Mouse (Mus musculus) C2C12 (cell line): Measurements from ENCODE around the gene Ckm. TPM values are rescaled to one million over a fixed set of nuclear protein-coding genes. Genes with fewer than 3 reads are reported as not detected.

ENCODE experiments used
- H3K27me3 ChIP-seq: one replicate; pipeline ENCODE4 v1.6.1; 2011; ENCODE audit not compliant: control insufficient read depth, insufficient read depth, insufficient read length
- H3K36me3 ChIP-seq: one replicate; pipeline ENCODE4 v1.6.1; 2011; ENCODE audit not compliant: control insufficient read depth, insufficient read depth
- H3K4me3 ChIP-seq: one replicate; pipeline ENCODE4 v1.5.1; 2011; ENCODE audit warnings: mild to moderate bottlenecking, control low read depth; ENCODE audit not compliant: poor library complexity, insufficient read depth, severe bottlenecking
- H3K79me2 ChIP-seq: one replicate; pipeline ENCODE4 v1.6.1; 2011; ENCODE audit not compliant: control insufficient read depth, insufficient read depth
- H3K79me3 ChIP-seq: one replicate; pipeline ENCODE4 v1.6.1; 2011; ENCODE audit warnings: low read depth, control low read depth
- H3ac ChIP-seq: one replicate; pipeline ENCODE3; 2011; ENCODE audit warnings: low read depth; ENCODE audit not compliant: control insufficient read depth, insufficient read length
- CEBPB ChIP-seq: IDR thresholded peaks from one replicate; pipeline ENCODE4 v1.6.1; 2011; ENCODE audit warnings: low read depth, mild to moderate bottlenecking, control low read depth, moderate library complexity
- CTCF ChIP-seq: IDR thresholded peaks from one replicate; pipeline ENCODE4 v1.5.1; 2011; ENCODE audit not compliant: control insufficient read depth, insufficient read depth, insufficient read length
- FOSL1 ChIP-seq: IDR thresholded peaks from one replicate; pipeline ENCODE4 v1.8.0; 2011; ENCODE audit warnings: mild to moderate bottlenecking, low read length; ENCODE audit not compliant: poor library complexity, insufficient read depth, severe bottlenecking
- MAX ChIP-seq: IDR thresholded peaks from one replicate; pipeline ENCODE4 v1.6.1; 2011; ENCODE audit warnings: mild to moderate bottlenecking, control low read depth
- MYOD1 ChIP-seq: IDR thresholded peaks from one replicate; pipeline ENCODE4 v1.6.1; 2011; ENCODE audit warnings: low read depth; ENCODE audit not compliant: control insufficient read depth, insufficient read length
- MYOG ChIP-seq: IDR thresholded peaks from one replicate; pipeline ENCODE4 v1.6.1; 2011; ENCODE audit not compliant: control insufficient read depth, insufficient read length; ENCODE audit errors: extremely low read depth
- USF1 ChIP-seq: IDR thresholded peaks from one replicate; pipeline ENCODE4 v1.6.1; 2011; ENCODE audit warnings: low read depth, mild to moderate bottlenecking, control low read depth, moderate library complexity
- microRNA-seq: library from miRNA; unstranded; fragments of <30 nt; microRNA quantifications from one replicate; pipeline ENCODE4, GENCODE M21; 2019; ENCODE audit warnings: borderline microRNAs expressed
- polyA plus RNA-seq: library from polyadenylated mRNA; unstranded; fragments of >200 nt; fragmentation: generic; extraction: Trizol; gene quantifications from one replicate; pipeline ENCODE4 v1.2.1, GENCODE M21; 2012; ENCODE audit warnings: missing spikeins

The Ckm gene
- polyA plus RNA-seq, 1 experiment = 1.9 TPM

DNA sequence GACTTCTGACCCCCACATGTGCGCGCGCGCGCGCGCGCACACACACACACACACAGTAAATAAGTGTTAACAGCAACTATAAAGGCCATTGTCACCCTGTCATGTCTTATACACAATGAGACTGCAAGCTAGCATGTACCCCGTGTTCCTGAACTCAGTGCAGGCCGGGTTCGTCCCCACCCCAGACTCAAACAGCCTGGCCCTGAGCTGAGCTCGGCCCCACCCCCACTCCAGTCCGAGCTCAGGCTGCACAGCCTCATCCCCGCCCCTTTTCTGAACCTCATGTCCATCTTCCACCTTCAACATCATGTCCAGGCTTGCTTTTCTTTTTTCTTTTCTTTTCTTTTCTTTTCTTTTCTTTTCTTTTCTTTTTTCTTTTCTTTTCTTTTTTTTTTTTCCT, 65.7 kb downstream of the Ckm start:
- Histone ChIP-seq H3K36me3 (no peaks in the 10 kb centered on the region), H3K4me3 (no peak overlapping the region), H3K79me2 (no peaks in the 10 kb centered on the region), H3K27me3 (peaks cover 50% of the 10 kb centered on the region), H3K79me3 (no peaks in the 10 kb centered on the region), H3ac (no peak overlapping the region)
- TF ChIP-seq MAX = no peak
- no peak for TF ChIP-seq USF1
- TF ChIP-seq MYOD1 = no peak
- TF ChIP-seq MYOG = no peak
- TF ChIP-seq CTCF = no peak
- TF ChIP-seq CEBPB = no peak
- TF ChIP-seq FOSL1 = no peak

DNA sequence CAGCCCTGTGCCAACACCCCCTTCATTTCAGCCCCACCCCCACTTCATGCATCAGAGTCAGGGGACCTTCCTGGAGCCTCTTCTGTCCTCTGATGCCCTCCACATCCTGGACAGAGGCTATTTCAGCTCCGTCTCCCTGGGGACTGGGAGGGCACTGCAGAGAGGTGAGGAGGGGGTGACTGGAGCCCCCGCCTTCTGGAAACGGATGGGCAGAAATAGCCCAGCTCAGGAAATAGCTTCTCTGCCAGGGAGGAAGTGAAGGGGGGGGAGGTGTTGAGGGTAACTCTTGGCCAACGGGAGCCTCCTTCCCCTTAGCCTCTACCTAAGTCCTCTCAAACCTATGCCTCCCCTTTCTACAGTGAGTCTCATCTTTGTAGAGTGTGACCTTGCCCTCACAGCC, 67.8 kb downstream of the Ckm start:
- Histone ChIP-seq H3ac (no peak overlapping the region), H3K79me3 (no peaks in the 10 kb centered on the region), H3K79me2 (no peaks in the 10 kb centered on the region), H3K4me3 (no peak overlapping the region), H3K27me3 (peaks cover 65% of the 10 kb centered on the region), H3K36me3 (no peaks in the 10 kb centered on the region)
- TF ChIP-seq MYOD1 (no peak), MYOG (no peak), USF1 (no peak), MAX (no peak), FOSL1 (no peak), CEBPB (no peak)

Small RNA genes within 50 kb of the gene (microRNA-seq; reads per million reads assigned to microRNA genes)
- gene Mir343 = not detected

Other genes with a start within 250 kb of the Ckm start
- 0.43 TPM for gene Gipr, start 238.6 kb upstream of the Ckm start, polyA plus RNA-seq
- 16.4 TPM for gene Eml2, start 228.4 kb upstream of the Ckm start, polyA plus RNA-seq
- 0.05 TPM for gene Gpr4, start 192.2 kb upstream of the Ckm start, polyA plus RNA-seq
- gene Opa3, start 176.4 kb upstream of the Ckm start, polyA plus RNA-seq = 27.5 TPM
- gene Vasp, start 133.0 kb upstream of the Ckm start, polyA plus RNA-seq = 145 TPM
- 0.05 TPM for gene Ppm1n, start 124.7 kb upstream of the Ckm start, polyA plus RNA-seq
- gene Rtn2, start 122.2 kb upstream of the Ckm start, polyA plus RNA-seq = 107 TPM
- gene Fosb, start 94.7 kb upstream of the Ckm start, polyA plus RNA-seq = 1.4 TPM
- gene Ercc1, start 60.0 kb upstream of the Ckm start, polyA plus RNA-seq = 151 TPM
- 25.6 TPM for gene Cd3eap, start 45.3 kb upstream of the Ckm start, polyA plus RNA-seq
- gene Ppp1r13l, start 45.0 kb upstream of the Ckm start, polyA plus RNA-seq = 21.5 TPM
- gene Ercc2, start 22.8 kb upstream of the Ckm start, polyA plus RNA-seq = 9.7 TPM
- gene Klc3, start 672 bp upstream of the Ckm start, polyA plus RNA-seq = 4.3 TPM
- gene Mark4, start 54.0 kb downstream of the Ckm start, polyA plus RNA-seq = 12.9 TPM
- 0.01 TPM for gene Exoc3l2, start 58.6 kb downstream of the Ckm start, polyA plus RNA-seq
- 4.8 TPM for gene Bloc1s3, start 103.6 kb downstream of the Ckm start, polyA plus RNA-seq
- gene Trappc6a, start 103.6 kb downstream of the Ckm start, polyA plus RNA-seq = 23.2 TPM
- 0.11 TPM for gene Nkpd1, start 113.1 kb downstream of the Ckm start, polyA plus RNA-seq
- gene Ppp1r37, start 158.3 kb downstream of the Ckm start, polyA plus RNA-seq = 32.6 TPM
- 1.9 TPM for gene Zfp296, start 172.5 kb downstream of the Ckm start, polyA plus RNA-seq
- gene Gemin7, start 172.8 kb downstream of the Ckm start, polyA plus RNA-seq = 136 TPM
- 19.0 TPM for gene Clasrp, start 199.7 kb downstream of the Ckm start, polyA plus RNA-seq
- gene Relb, start 224.7 kb downstream of the Ckm start, polyA plus RNA-seq = 11.1 TPM